25 mouse cellular contexts compared by ENCODE assay signal in genomic region chr3:130161323-130161917, GRCm38 (mm10). TPM values are rescaled to one million over a fixed set of nuclear protein-coding genes. Genes with fewer than 3 reads are reported as not detected.
DNase-seq lines count a peak whose midpoint lies in the region; ATAC-seq and TF ChIP-seq lines count a peak whose summit lies in the region.
"Had no signal": no experiment of that assay in that cellular context is flagged by ENCODE, and none has a peak within 500 bp of the region (broad histone marks: within the 10 kb centered on the region; RNA-seq: fewer than 3 reads in every experiment).

No protein-coding gene starts in this region.

- H3K36me3 ChIP-seq in forebrain, embryonic 11.5 days (ENCODE audit: control insufficient read depth, insufficient read depth, low read length), result no peaks in the 10 kb centered on the region
- no peaks in the 10 kb centered on the region for H3K36me3 ChIP-seq in forebrain, embryonic 16.5 days (ENCODE audit: control insufficient read depth, insufficient read depth)
- H3K36me3 ChIP-seq in forebrain, embryonic 12.5 days (replicated peaks), result no peaks in the 10 kb centered on the region
- H3K36me3 ChIP-seq in limb, embryonic 11.5 days (ENCODE audit: control insufficient read depth, insufficient read depth, low read length), result no peaks in the 10 kb centered on the region
- H3K36me3 ChIP-seq: G1E; heart, embryonic 15.5 days; liver, embryonic 13.5 days; stomach, embryonic 15.5 days had no signal

- no peak overlapping the region for H3K9ac ChIP-seq in forebrain, embryonic 11.5 days (ENCODE audit: low read length)
- no peak overlapping the region for H3K9ac ChIP-seq in forebrain, embryonic 16.5 days (replicated peaks; ENCODE audit: low read depth, low read length)
- no peak overlapping the region for H3K9ac ChIP-seq in forebrain, embryonic 12.5 days
- H3K9ac ChIP-seq in limb, embryonic 11.5 days (ENCODE audit: low read length), result no peak overlapping the region
- H3K9ac ChIP-seq: heart, embryonic 15.5 days; liver, embryonic 13.5 days; lung, embryonic 14.5 days; stomach, embryonic 15.5 days had no signal

- H3K4me1 ChIP-seq in forebrain, embryonic 11.5 days (replicated peaks; ENCODE audit: control insufficient read depth, insufficient read depth, low read length), result no peaks in the 10 kb centered on the region; the same call in 1 of the 2 replicates
- peaks cover 4% of the 10 kb centered on the region for H3K4me1 ChIP-seq in forebrain, embryonic 16.5 days (replicated peaks; ENCODE audit: control insufficient read depth, insufficient read depth, low read length)
- H3K4me1 ChIP-seq in forebrain, embryonic 12.5 days, result peaks cover 8% of the 10 kb centered on the region; the same call in 1 of the 2 replicates
- peaks cover 10% of the 10 kb centered on the region; the same call in 1 of the 2 replicates for H3K4me1 ChIP-seq in limb, embryonic 11.5 days (ENCODE audit: control insufficient read depth, insufficient read depth, low read length)
- H3K4me1 ChIP-seq: heart, embryonic 15.5 days; liver, embryonic 13.5 days; stomach, embryonic 15.5 days had no signal

- no peak overlapping the region for H3K27ac ChIP-seq in forebrain, embryonic 11.5 days (ENCODE audit: low read depth, low read length)
- no peak overlapping the region for H3K27ac ChIP-seq in forebrain, embryonic 16.5 days (ENCODE audit: low read length)
- no peak overlapping the region for H3K27ac ChIP-seq in forebrain, embryonic 12.5 days
- peak overlapping the region; percentile 48 for H3K27ac ChIP-seq in limb, embryonic 11.5 days (replicated peaks; ENCODE audit: low read depth, low read length)
- H3K27ac ChIP-seq: heart, adult 2 months; heart, embryonic 15.5 days; liver, embryonic 13.5 days; stomach, embryonic 15.5 days had no signal

- no peaks in the 10 kb centered on the region for H3K9me3 ChIP-seq in forebrain, embryonic 11.5 days (ENCODE audit: control insufficient read depth, low read length)
- H3K9me3 ChIP-seq in forebrain, embryonic 16.5 days (ENCODE audit: control insufficient read depth, low read length), result no peaks in the 10 kb centered on the region
- H3K9me3 ChIP-seq in forebrain, embryonic 12.5 days, result no peaks in the 10 kb centered on the region
- H3K9me3 ChIP-seq in limb, embryonic 11.5 days (ENCODE audit: control insufficient read depth, low read length), result no peaks in the 10 kb centered on the region
- H3K9me3 ChIP-seq: heart, embryonic 15.5 days; liver, embryonic 13.5 days; stomach, embryonic 15.5 days had no signal

- ATAC-seq in forebrain, embryonic 11.5 days (replicated peaks; ENCODE audit: low FRiP score), result peak; percentile 77
- ATAC-seq in forebrain, embryonic 16.5 days, result no peak
- no peak for ATAC-seq in forebrain, embryonic 12.5 days (ENCODE audit: low FRiP score)
- peak; percentile 90 for ATAC-seq in limb, embryonic 11.5 days (ENCODE audit: insufficient number of reproducible peaks, low FRiP score, low TSS enrichment, low read depth)
- no peak for ATAC-seq in inflammation-experienced regulatory T-cells, adult 6 months
- ATAC-seq: activated CD4-positive, CD25-positive, alpha-beta regulatory T cell, adult 4 months; intestine, postnatal 0 days had no signal

- no peak for TF ChIP-seq POLR2A in brain, embryonic 14.5 days (IDR thresholded peaks at IDR 0.05; ENCODE audit: borderline replicate concordance, extremely low read depth, insufficient read depth, insufficient read length, poor library complexity, severe bottlenecking)

- TF ChIP-seq CTCF in brain, embryonic 14.5 days (IDR thresholded peaks at IDR 0.05; ENCODE audit: borderline replicate concordance, extremely low read depth, insufficient read depth, insufficient read length), result no peak

- H3K4me2 ChIP-seq in forebrain, embryonic 11.5 days (ENCODE audit: low read depth, low read length, severe bottlenecking), result peak overlapping the region; percentile 1; the same call in 1 of the 2 replicates
- H3K4me2 ChIP-seq in forebrain, embryonic 16.5 days (ENCODE audit: low read length), result no peak overlapping the region
- peak overlapping the region; percentile 4; the same call in 1 of the 2 replicates for H3K4me2 ChIP-seq in forebrain, embryonic 12.5 days
- H3K4me2 ChIP-seq in limb, embryonic 11.5 days (ENCODE audit: low read depth, severe bottlenecking), result no peak overlapping the region
- H3K4me2 ChIP-seq: heart, embryonic 15.5 days; liver, embryonic 13.5 days; lung, embryonic 14.5 days; midbrain, embryonic 11.5 days; stomach, embryonic 15.5 days had no signal

- no peaks in the 10 kb centered on the region for H3K27me3 ChIP-seq in forebrain, embryonic 11.5 days (ENCODE audit: control insufficient read depth, insufficient read depth, low read length)
- H3K27me3 ChIP-seq in forebrain, embryonic 16.5 days (replicated peaks; ENCODE audit: control insufficient read depth, insufficient read depth, low read length), result no peaks in the 10 kb centered on the region
- no peaks in the 10 kb centered on the region for H3K27me3 ChIP-seq in forebrain, embryonic 12.5 days
- no peaks in the 10 kb centered on the region for H3K27me3 ChIP-seq in limb, embryonic 11.5 days (ENCODE audit: control insufficient read depth, insufficient read depth, low read length)
- H3K27me3 ChIP-seq: heart, embryonic 15.5 days; liver, embryonic 13.5 days; stomach, embryonic 15.5 days had no signal

- 27% methylated on average over 13 of the region's 13 CpGs for WGBS in forebrain, embryonic 11.5 days
- WGBS in forebrain, embryonic 16.5 days, result 10% methylated on average over 13 of the region's 13 CpGs
- WGBS in forebrain, embryonic 12.5 days, result 18% methylated on average over 13 of the region's 13 CpGs
- WGBS in limb, embryonic 11.5 days, result 14% methylated on average over 13 of the region's 13 CpGs

- DNase-seq in forebrain, embryonic 11.5 days (ENCODE audit: low spot score), result peak; percentile 60
- peak; percentile 50 for DNase-seq in brain, embryonic 14.5 days (ENCODE audit: low read depth)
- DNase-seq in limb, embryonic 11.5 days (ENCODE audit: low spot score), result peak; percentile 70
- no peak for DNase-seq in frontal cortex, postnatal 10 days (ENCODE audit: low spot score in 2 of 2)
- DNase-seq in kidney, adult 18-20 months, result no peak
- DNase-seq: adrenal gland, postnatal 10 days; cerebellum, adult 11 months; cerebellum, postnatal 10 days; gastrocnemius, postnatal 14 days; heart, adult 2 months; layer of hippocampus, postnatal 36 days; liver, embryonic 13.5 days; lung, embryonic 14.5 days; lung, postnatal 4 days; retina, postnatal 1 day; thymus, adult 2 months had no signal

- H3K4me3 ChIP-seq in forebrain, embryonic 11.5 days (ENCODE audit: low read depth, low read length), result no peak overlapping the region
- H3K4me3 ChIP-seq in forebrain, embryonic 16.5 days (replicated peaks; ENCODE audit: low read length), result no peak overlapping the region
- H3K4me3 ChIP-seq in forebrain, embryonic 12.5 days (replicated peaks), result no peak overlapping the region
- H3K4me3 ChIP-seq in limb, embryonic 11.5 days (ENCODE audit: low read depth, low read length), result no peak overlapping the region
- H3K4me3 ChIP-seq: heart, adult 2 months; heart, embryonic 15.5 days; liver, embryonic 13.5 days; stomach, embryonic 15.5 days had no signal

RNA-seq across cellular contexts. Expression of gene Col25a1, which starts 30.1 kb away (rescaled TPM):
- 2.1 and 2.4 TPM in 2 replicates for polyA plus RNA-seq in forebrain, embryonic 11.5 days (2014; fragmentation: Nextera tagmentation; extraction: Ambion mirVana)
- 4.1 and 6.3 TPM in 2 replicates for polyA plus RNA-seq in forebrain, embryonic 16.5 days (2015; fragmentation: Nextera tagmentation; extraction: Ambion mirVana)
- 8.6 and 10.1 TPM in 2 replicates for polyA plus RNA-seq in brain, embryonic 14.5 days (2012; rRNA removed)
- 4.2 TPM in 2 replicates for polyA plus RNA-seq in forebrain, embryonic 12.5 days (2016; fragmentation: Nextera tagmentation; extraction: Ambion mirVana)
- 18.3 and 20.8 TPM in 2 replicates for polyA plus RNA-seq in limb, embryonic 11.5 days (2014; fragmentation: Nextera tagmentation; extraction: Ambion mirVana)
- not detected for polyA plus RNA-seq in inflammation-experienced regulatory T-cells, adult 6 months (2017; shearing (Covaris generic))
- polyA plus RNA-seq: G1E; thymus, adult 2 months had no signal

Comparison
In these comparisons a context has a peak if more than half of its experiments do, and no peak if none do; other contexts are left out.
1. ATAC-seq: peak in forebrain, embryonic 11.5 days (single experiment) and limb, embryonic 11.5 days (single experiment); none in forebrain, embryonic 16.5 days (single experiment), forebrain, embryonic 12.5 days (single experiment) and inflammation-experienced regulatory T-cells, adult 6 months (single experiment).
2. H3K4me2 ChIP-seq: peak in forebrain, embryonic 11.5 days (single experiment) and forebrain, embryonic 12.5 days (single experiment); none in forebrain, embryonic 16.5 days (single experiment) and limb, embryonic 11.5 days (single experiment).
3. DNase-seq: peak in forebrain, embryonic 11.5 days (single experiment), brain, embryonic 14.5 days (single experiment) and limb, embryonic 11.5 days (single experiment); none in frontal cortex, postnatal 10 days (0 of 2) and kidney, adult 18-20 months (single experiment).